Mouse (Mus musculus) spleen, adult 2 months (tissue): ENCODE measurements around the gene Nek4.

Source experiments
- CTCF ChIP-seq: fragments of 200-500 bp; IDR thresholded peaks from 2 replicates; pipeline ENCODE4 v1.5.1; 2011; ENCODE audit warnings: mild to moderate bottlenecking, inconsistent platforms; ENCODE audit not compliant: insufficient read depth, insufficient read length, insufficient replicate concordance; ENCODE audit errors: extremely low read depth
- POLR2A ChIP-seq: fragments of 200-500 bp; IDR thresholded peaks from 2 replicates; pipeline ENCODE4 v1.6.1; 2011; ENCODE audit warnings: low read depth, low read length, inconsistent platforms

DNA sequence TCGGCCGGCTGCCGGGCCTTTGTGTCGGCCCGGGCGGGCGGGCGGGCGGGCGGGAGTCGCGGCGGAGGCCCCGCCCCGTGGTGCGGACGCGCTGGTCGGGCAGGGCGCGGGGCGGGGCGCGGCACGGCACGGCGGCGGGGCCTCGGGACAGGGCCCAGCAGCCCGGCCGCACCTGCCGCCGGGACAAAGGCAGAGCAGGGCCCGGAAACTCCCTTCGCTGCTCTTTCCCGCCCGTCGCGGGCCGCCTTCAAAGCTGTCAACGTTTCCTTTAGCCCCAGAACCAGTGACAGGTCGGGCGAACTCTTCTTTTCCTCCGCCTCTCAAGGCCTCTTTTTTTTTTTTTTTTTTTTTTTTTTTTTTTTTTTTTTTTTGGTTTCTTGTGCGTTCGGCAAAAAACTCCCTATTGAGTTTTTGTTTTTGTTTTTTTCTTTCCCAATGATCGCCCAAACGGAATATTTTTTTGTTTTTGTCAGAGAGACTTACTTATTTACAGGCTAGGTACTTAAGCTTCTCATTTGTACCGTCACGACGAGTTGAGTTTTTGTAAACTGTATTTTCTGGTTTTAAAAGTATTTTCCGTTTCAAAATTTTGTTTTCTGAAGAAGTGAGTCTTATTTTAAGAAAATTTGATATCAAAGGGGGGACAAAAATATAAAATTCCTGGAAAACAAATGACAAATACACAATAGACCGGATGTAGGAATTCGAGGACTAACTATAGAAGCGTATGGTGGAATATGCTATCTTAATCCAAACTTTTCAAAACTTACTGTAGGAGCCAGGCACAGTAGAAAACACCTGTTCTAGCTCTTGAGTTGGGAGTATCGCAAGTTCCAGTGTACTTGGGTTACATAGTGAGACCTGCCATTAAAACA, 68.4 kb downstream of the Nek4 start:
- TF ChIP-seq CTCF: no peak
- TF ChIP-seq POLR2A: no peak
